Mouse (Mus musculus) heart, adult 2 months (tissue): Measurements from ENCODE around the gene Ctnna3.
A peak's percentile ranks its signal among the peaks of the same experiment; 100 is the strongest.

Experiments
- CTCF ChIP-seq: fragments of 200-600 bp; IDR thresholded peaks from 2 replicates; pipeline ENCODE4 v1.8.1; 2022; ENCODE audit warnings: antibody characterized with exemption, mild to moderate bottlenecking, moderate library complexity
- EP300 ChIP-seq: fragments of 200-500 bp; IDR thresholded peaks from 2 replicates; pipeline ENCODE4 v1.6.1; 2011; ENCODE audit warnings: low read depth, low read length, control low read depth; ENCODE audit not compliant: insufficient read depth
- POLR2A ChIP-seq: fragments of 200-500 bp; IDR thresholded peaks from 2 replicates; pipeline ENCODE4 v1.6.1; 2011; ENCODE audit warnings: mild to moderate bottlenecking, low read depth, low read length, control low read depth; ENCODE audit not compliant: insufficient read depth

DNA sequence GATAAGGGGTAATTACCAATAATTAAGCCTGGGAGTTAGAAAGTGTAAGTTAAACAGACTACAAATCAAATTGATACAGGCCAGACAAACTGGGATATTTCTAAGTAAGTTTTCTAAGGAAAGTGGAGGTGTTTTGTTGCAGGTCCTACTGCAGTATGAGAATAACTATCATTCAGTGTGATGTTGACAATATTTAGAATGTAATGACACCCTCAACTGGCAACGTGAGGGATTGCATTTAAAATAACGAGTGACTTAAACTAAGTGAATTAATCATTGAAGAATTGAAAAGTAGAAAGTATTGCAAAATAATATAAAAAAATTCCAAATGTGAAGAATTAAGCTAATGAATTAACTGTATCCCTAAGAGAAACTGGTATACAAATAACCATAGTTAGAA is 49.0 kb downstream of the Ctnna3 start:
- TF ChIP-seq EP300 (no peak), POLR2A (no peak), CTCF (peak; percentile 69)
